Mouse (Mus musculus) intestine, postnatal 0 days (tissue): ENCODE results near the gene Amotl1. TPM values are rescaled to one million over a fixed set of nuclear protein-coding genes. Genes with fewer than 3 reads are reported as not detected.

Experiments used
- ATAC-seq: fragments of 200-750 bp; cut with Nextera tagmentation; 2 replicates; pipeline ENCODE4 v1.8.0; 2017; ENCODE audit warnings: mild to moderate bottlenecking, moderate TSS enrichment, moderate library complexity
- H3K27ac ChIP-seq: fragments of 300-500 bp; sonication (generic); 2 replicates; pipeline ENCODE4 v1.5.1; 2014; ENCODE audit warnings: mild to moderate bottlenecking, low read depth, low read length, moderate library complexity
- H3K27me3 ChIP-seq: fragments of 300-500 bp; sonication (generic); replicated peaks from 2 replicates; pipeline ENCODE4 v1.6.1; 2014; ENCODE audit warnings: low read length, mixed read lengths; ENCODE audit not compliant: control insufficient read depth, insufficient read depth
- H3K36me3 ChIP-seq: fragments of 300-500 bp; sonication (generic); 2 replicates; pipeline ENCODE4 v1.6.1; 2014; ENCODE audit warnings: mild to moderate bottlenecking, moderate library complexity; ENCODE audit not compliant: control insufficient read depth, insufficient read depth
- H3K4me1 ChIP-seq: fragments of 300-500 bp; sonication (generic); replicated peaks from 2 replicates; pipeline ENCODE4 v1.6.1; 2014; ENCODE audit warnings: antibody characterized with exemption, low read length, mixed read lengths; ENCODE audit not compliant: control insufficient read depth, insufficient read depth
- H3K4me2 ChIP-seq: fragments of 300-500 bp; sonication (generic); replicated peaks from 2 replicates; pipeline ENCODE4 v1.6.1; 2014; ENCODE audit warnings: low read depth, mild to moderate bottlenecking, moderate library complexity
- H3K4me3 ChIP-seq: fragments of 300-500 bp; sonication (generic); 2 replicates; pipeline ENCODE4 v1.5.1; 2014; ENCODE audit warnings: low read depth, low read length
- H3K9ac ChIP-seq: fragments of 300-500 bp; sonication (generic); 2 replicates; pipeline ENCODE4 v1.6.1; 2014; ENCODE audit warnings: mild to moderate bottlenecking, low read depth, low read length
- H3K9me3 ChIP-seq: fragments of 300-500 bp; sonication (generic); 2 replicates; pipeline ENCODE4 v1.6.1; 2016; ENCODE audit warnings: mixed run types; ENCODE audit not compliant: control insufficient read depth
- CTCF ChIP-seq: sonication (generic); IDR thresholded peaks from 2 replicates; pipeline ENCODE4 v1.5.1; 2016; ENCODE audit warnings: low read depth, mild to moderate bottlenecking, control low read depth, antibody characterized with exemption, moderate library complexity
- WGBS: fragments of 180-500 bp; shearing (Covaris S2); extraction: QIAGEN DNeasy Blood & Tissue Kit; methylation state at CpG from one replicate; pipeline ENCODE4 v1.1.7; 2014; 5-methylcytosine and 5-hydroxymethylcytosine counted together
- polyA plus RNA-seq: library from polyadenylated mRNA; unstranded; fragments of >200 nt; fragmentation: Nextera tagmentation; extraction: Ambion mirVana; gene quantifications from 2 replicates; pipeline ENCODE4 v1.2.1, GENCODE M21; 2015

Amotl1 gene
- polyA plus RNA-seq, 1 experiment from 2014 or later, result 3.2 TPM

- no peaks in the 10 kb centered on the region for H3K9me3 ChIP-seq
- no peaks in the 10 kb centered on the region for H3K4me1 ChIP-seq
- ATAC-seq, result peak; percentile 36; the same call in 1 of the 2 replicates
- WGBS, result 61% methylated on average over 10 of the region's 10 CpGs
- H3K36me3 ChIP-seq, result peaks cover 36% of the 10 kb centered on the region
- H3K4me3 ChIP-seq, result no peak overlapping the region
- no peak overlapping the region for H3K4me2 ChIP-seq
- no peak for TF ChIP-seq CTCF
- no peak overlapping the region for H3K27ac ChIP-seq
- H3K27me3 ChIP-seq, result no peaks in the 10 kb centered on the region
- H3K9ac ChIP-seq, result no peak overlapping the region
These were observed 85.4 kb downstream of the Amotl1 start for GRCm38 (mm10) chr9:14559430-14559829.

GRCm38 (mm10) chr9:14558332-14558731 is 86.5 kb downstream of the Amotl1 start:
- TF ChIP-seq CTCF, result no peak
- WGBS, result 91% methylated on average over 10 of the region's 10 CpGs
- no peak overlapping the region for H3K9ac ChIP-seq
- H3K36me3 ChIP-seq, result peaks cover 28% of the 10 kb centered on the region
- H3K4me3 ChIP-seq, result no peak overlapping the region
- H3K4me2 ChIP-seq, result no peak overlapping the region
- no peaks in the 10 kb centered on the region for H3K4me1 ChIP-seq
- H3K9me3 ChIP-seq, result no peaks in the 10 kb centered on the region
- H3K27ac ChIP-seq, result no peak overlapping the region
- no peak for ATAC-seq
- H3K27me3 ChIP-seq, result no peaks in the 10 kb centered on the region

- Histone ChIP-seq H3K4me2 (no peak overlapping the region), H3K27me3 (no peaks in the 10 kb centered on the region), H3K27ac (no peak overlapping the region; the same call in 1 of the 2 replicates), H3K4me1 (no peaks in the 10 kb centered on the region), H3K9ac (no peak overlapping the region), H3K4me3 (no peak overlapping the region), H3K9me3 (no peaks in the 10 kb centered on the region), H3K36me3 (peaks cover 22% of the 10 kb centered on the region)
- TF ChIP-seq CTCF, result no peak
- 72% methylated on average over 11 of the region's 11 CpGs for WGBS
- no peak for ATAC-seq
These were observed 96.5 kb downstream of the Amotl1 start for GRCm38 (mm10) chr9:14548366-14548761.

- H3K27ac ChIP-seq, result no peak overlapping the region; the same call in 1 of the 2 replicates
- H3K4me2 ChIP-seq, result no peak overlapping the region
- no peaks in the 10 kb centered on the region for H3K4me1 ChIP-seq
- no peak for ATAC-seq
- H3K9me3 ChIP-seq, result no peaks in the 10 kb centered on the region
- no peaks in the 10 kb centered on the region for H3K27me3 ChIP-seq
- H3K36me3 ChIP-seq, result peaks cover 22% of the 10 kb centered on the region
- H3K4me3 ChIP-seq, result no peak overlapping the region
- H3K9ac ChIP-seq, result no peak overlapping the region
- WGBS, result 63% methylated on average over 12 of the region's 12 CpGs
- no peak for TF ChIP-seq CTCF
These were observed 97.1 kb downstream of the Amotl1 start for GRCm38 (mm10) chr9:14547584-14548365.

GRCm38 (mm10) chr9:14544034-14544757 is 100.7 kb downstream of the Amotl1 start:
- H3K36me3 ChIP-seq, result peaks cover 20% of the 10 kb centered on the region
- no peak for TF ChIP-seq CTCF

GRCm38 (mm10) chr9:14534833-14535456 is 109.9 kb downstream of the Amotl1 start:
- 68% methylated on average over 9 of the region's 9 CpGs for WGBS
- Histone ChIP-seq H3K4me1 (no peaks in the 10 kb centered on the region), H3K9ac (no peak overlapping the region), H3K9me3 (no peaks in the 10 kb centered on the region), H3K27me3 (no peaks in the 10 kb centered on the region), H3K4me2 (no peak overlapping the region), H3K4me3 (no peak overlapping the region), H3K36me3 (no peaks in the 10 kb centered on the region), H3K27ac (no peak overlapping the region)
- TF ChIP-seq CTCF, result no peak
- no peak for ATAC-seq

More at GRCm38 (mm10) chr9:14544034-14544757, 100.7 kb downstream of the Amotl1 start:
- no peak for ATAC-seq
- no peak overlapping the region for H3K4me3 ChIP-seq
- H3K9ac ChIP-seq, result no peak overlapping the region
- H3K27ac ChIP-seq, result no peak overlapping the region
- 65% methylated on average over 9 of the region's 9 CpGs for WGBS
- H3K27me3 ChIP-seq, result no peaks in the 10 kb centered on the region
- H3K4me2 ChIP-seq, result no peak overlapping the region
- H3K9me3 ChIP-seq, result no peaks in the 10 kb centered on the region
- H3K4me1 ChIP-seq, result no peaks in the 10 kb centered on the region
